Mouse (Mus musculus) activated CD4-positive, CD25-positive, alpha-beta regulatory T cell, adult 9 weeks (primary cell): Measurements from ENCODE around the gene Gramd1c. TPM values are rescaled to one million over a fixed set of nuclear protein-coding genes. Genes with fewer than 3 reads are reported as not detected.

ENCODE experiments used
- polyA plus RNA-seq: library from polyadenylated mRNA; unstranded; fragments of 100-300 nt; shearing (Covaris generic); gene quantifications from one replicate; pipeline ENCODE4 v1.2.1, GENCODE M21; 2017

Gene Gramd1c
- 6.3 TPM for polyA plus RNA-seq

DNA sequence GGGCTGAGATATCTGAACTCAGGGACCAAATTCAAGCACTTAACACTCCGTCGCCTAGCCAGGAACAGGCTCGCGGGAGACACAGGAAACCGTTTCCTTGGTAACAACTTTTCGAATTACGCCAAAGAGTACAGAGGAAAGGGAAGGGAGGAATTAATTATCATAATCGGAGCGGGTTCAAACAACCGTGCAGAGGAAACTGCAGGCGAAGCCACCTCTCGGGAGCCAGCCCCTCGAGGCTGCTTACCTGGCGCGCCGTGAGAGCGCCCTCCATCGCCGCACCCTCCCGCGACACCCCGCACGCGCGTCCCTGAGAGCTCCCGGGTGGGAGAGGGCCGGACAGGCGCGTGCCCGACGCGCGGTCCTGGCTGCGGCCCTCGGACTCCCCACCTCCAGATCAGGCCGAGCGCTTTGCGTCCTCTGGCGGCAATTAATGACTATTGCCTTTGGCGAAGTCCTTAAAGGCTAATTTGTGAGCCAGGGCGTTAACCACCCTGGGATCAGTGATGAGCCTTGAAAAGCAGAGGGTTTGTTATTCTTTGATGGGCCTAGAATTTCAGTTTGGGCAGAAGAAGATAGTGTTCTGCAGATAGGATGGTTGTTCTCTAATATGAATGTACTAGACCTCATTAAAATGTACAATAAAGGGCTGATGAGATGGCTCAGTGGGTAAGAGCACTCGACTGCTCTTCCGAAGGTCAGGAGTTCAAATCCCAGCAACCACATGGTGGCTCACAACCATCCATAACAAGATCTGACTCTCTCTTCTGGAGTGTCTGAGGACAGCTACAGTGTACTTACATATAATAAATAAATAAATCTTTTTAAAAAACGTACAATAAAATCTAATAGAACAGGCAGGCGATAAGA lies at the start of gene Gramd1c:
Gene Gramd1c (minus strand): TSS at position 321 of the 870 bp plus-strand sequence.

DNA sequence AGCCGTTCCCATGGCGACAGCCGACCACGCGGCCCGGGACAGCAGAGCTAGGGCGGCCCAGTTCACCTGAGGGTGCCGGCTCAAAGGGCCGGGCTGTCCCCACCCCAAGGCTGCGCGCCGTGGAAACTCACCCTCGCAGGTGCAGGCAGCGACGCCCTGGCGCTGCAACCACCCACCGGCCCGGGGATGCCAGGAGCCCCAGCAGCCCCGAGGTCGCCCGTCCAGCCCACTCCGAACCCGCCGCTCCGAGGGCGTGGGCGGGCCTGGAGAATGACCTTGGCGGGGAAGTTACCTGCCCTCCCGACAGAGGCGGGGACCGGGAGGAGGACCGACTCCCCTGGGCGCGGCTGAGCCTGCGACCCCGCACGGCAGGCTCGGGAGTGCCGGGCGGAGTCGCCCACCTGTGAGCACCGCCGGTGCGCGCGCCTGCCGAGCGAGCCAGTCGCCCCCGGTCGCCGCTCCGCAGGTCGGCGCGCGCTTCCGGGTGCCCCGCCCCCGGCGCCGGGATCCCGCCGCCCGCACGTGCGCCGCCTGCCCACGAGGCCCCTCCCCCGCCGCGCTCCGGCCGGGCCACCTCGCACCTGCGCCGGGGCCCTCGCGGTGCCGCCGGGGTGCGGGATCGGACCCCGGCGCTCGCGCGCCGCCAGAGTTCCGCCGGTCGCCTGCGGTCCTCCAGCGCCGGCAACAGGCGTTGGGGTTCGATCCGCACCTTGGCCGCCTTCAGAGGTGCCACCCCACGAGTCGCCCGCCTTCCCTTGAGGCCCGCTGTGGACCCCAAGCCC lies 83.6 kb downstream of the Gramd1c start, which contains the start of gene Zdhhc23:
Gene Zdhhc23 (minus strand): TSS at position 464 of the 782 bp plus-strand sequence.

Other genes with a start within 250 kb of the Gramd1c start
- 15.0 TPM for gene Ccdc191, start 173.5 kb downstream of the Gramd1c start, polyA plus RNA-seq
- 18.6 TPM for gene Qtrt2, start 136.5 kb downstream of the Gramd1c start, polyA plus RNA-seq
- 3.4 TPM for gene Zdhhc23, start 83.6 kb downstream of the Gramd1c start, polyA plus RNA-seq
- gene Atp6v1a, start 76.4 kb upstream of the Gramd1c start, polyA plus RNA-seq: 24.9 TPM
- gene Naa50, start 76.5 kb upstream of the Gramd1c start, polyA plus RNA-seq: 43.0 TPM
- gene Usf3, start 109.9 kb upstream of the Gramd1c start, polyA plus RNA-seq: 2.1 TPM